Mouse (Mus musculus) leukemia stem cell, adult 10-12 weeks (primary cell): ENCODE data around the gene Bcat1. TPM values are rescaled to one million over a fixed set of nuclear protein-coding genes. Genes with fewer than 3 reads are reported as not detected.

Experiments
- polyA plus RNA-seq: library from polyadenylated mRNA; stranded (reverse); fragments of >175 nt; gene quantifications from 2 replicates; pipeline ENCODE4 v1.2.3, GENCODE M21; 2012; ENCODE audit warnings: low replicate concordance

Gene Bcat1
- polyA plus RNA-seq, result 0.51 and 1.6 TPM in 2 replicates

GRCm38 (mm10) chr6:145075548-145076224, at the start of gene Bcat1:
Gene Bcat1, minus strand, starts transcription at chr6:145076184.

GRCm38 (mm10) chr6:145115476-145116097, 39.6 kb upstream of the Bcat1 start, which contains the start of gene Lrmp:
Gene Lrmp, plus strand, starts transcription at chr6:145115653.

Other genes with a start within 250 kb of the Bcat1 start
- 45.6 and 47.0 TPM in 2 replicates for gene Lrmp, start 39.5 kb upstream of the Bcat1 start, polyA plus RNA-seq
- 0.05 TPM in 1 of 2 replicates, not detected in the other for gene Casc1, start 134.8 kb upstream of the Bcat1 start, polyA plus RNA-seq
- 0.77 and 1.1 TPM in 2 replicates for gene Etfrf1, start 134.9 kb upstream of the Bcat1 start, polyA plus RNA-seq
- gene Kras, start 174.1 kb upstream of the Bcat1 start, polyA plus RNA-seq, result 43.9 and 53.5 TPM in 2 replicates